Mouse (Mus musculus): Measurements from ENCODE around the gene Ryr2.
"Not testable (repeated sequence)": the region's sequence is repeated elsewhere in the genome, so short reads cannot be mapped to it uniquely, and the experiment has no call there.

Ryr2 gene

DNA sequence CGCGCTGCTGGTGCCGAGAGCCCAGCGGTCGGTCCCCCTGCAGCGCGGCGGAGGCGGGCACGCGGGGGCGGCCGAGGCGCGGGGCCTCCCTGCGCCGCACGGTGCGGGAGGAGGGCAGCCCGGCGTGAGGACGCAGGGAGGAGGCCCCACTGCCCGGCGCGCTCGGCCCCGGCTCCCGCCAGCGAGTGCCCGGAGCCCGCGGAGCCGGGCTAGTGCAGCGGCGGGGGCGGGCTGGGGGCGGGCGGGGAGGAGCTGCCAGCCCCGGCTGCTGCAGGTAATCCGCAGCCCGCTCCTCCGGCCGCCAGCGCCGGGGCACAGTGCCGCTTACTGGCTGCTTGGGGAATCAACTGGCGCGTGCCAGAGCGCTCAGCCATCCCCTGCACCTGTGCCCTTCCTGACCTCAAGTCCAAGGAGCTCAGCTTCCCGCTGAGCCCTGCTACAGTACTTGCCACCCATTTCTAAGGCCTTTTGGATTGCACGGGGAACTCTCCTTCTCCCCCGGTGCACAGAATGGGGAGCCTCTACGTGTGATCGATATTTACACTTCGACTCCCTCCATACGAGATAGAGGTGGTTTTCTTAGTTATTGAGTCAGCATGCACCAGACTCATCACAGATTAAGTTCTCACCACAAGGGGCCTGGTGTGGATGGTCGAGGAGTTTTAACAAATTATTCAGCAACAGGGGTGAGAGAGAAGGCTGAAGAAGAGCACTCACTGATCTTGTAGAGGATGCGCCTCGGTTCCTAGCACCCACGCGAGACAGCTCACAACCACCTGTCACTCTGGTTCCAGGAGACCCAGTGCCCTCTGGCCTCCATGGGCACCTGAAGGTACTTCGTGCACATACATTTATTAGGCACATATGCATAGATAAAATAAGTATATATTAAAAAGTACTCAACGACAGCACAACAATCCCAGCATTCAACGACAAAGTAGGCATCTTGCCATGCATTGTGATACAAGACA lies at the start of gene Ryr2:
Ryr2 (minus strand) TSS at position 284 of the 971 bp plus-strand sequence.
- DNase-seq (ENCODE audit: low spot score), result peak; percentile 79

DNA sequence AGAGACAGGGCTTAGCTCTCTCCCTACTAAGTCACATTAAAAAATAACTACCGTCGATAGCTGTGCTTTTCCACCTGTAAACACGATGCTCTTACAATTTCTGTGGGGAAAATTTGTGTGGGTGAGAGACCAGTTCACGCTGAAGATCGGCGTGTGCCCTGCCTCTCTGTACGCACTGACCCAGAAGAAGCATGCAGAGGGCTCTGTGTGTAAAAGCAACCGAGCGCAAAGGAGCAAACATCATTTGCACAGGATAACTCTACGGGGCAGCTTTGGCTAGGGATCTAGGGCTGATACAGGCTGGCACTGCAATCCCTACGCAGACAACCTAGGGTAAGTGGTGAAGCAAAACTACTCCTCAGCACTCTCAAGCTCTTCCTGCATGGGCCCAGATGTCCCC lies 47.2 kb upstream of the Ryr2 start:
- DNase-seq (ENCODE audit: low spot score), result no peak

GRCm38 (mm10) chr13:12146918-12147507 lies 40.3 kb upstream of the Ryr2 start:
- no peak for DNase-seq (ENCODE audit: low spot score)

DNA sequence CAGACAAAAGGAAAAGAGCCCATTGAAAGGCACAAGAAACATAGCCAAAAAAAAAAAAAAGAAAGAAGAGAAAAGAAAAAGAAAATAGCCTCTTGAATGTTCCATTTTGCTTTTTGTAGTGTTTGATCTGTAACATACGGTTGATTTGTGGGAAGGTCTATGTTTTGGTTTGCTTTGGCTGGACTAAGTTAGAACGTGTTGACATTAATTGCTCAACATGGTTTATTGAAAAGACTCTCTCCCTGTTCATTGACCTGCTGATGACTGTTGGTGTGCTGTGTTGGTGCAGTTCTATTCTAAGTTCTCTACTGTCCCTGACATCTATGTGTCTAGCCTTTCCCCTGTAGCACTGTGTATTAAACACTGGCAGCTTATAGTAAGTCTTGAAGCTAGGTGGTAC lies 39.7 kb upstream of the Ryr2 start:
- no peak for DNase-seq (ENCODE audit: low spot score)

- no peak for DNase-seq (ENCODE audit: low spot score)
Measured at GRCm38 (mm10) chr13:12143347-12143746, 36.6 kb upstream of the Ryr2 start.

- not testable (repeated sequence) for DNase-seq (ENCODE audit: low spot score)
Measured at GRCm38 (mm10) chr13:12136461-12136860, 29.7 kb upstream of the Ryr2 start.

- DNase-seq (ENCODE audit: low spot score), result peak; percentile 17
Measured at GRCm38 (mm10) chr13:12133549-12133948, 26.8 kb upstream of the Ryr2 start.

- DNase-seq (ENCODE audit: low spot score), result no peak
Measured at GRCm38 (mm10) chr13:12132160-12132710, 25.5 kb upstream of the Ryr2 start.

- no peak for DNase-seq (ENCODE audit: low spot score)
Measured at GRCm38 (mm10) chr13:12129121-12129520, 22.4 kb upstream of the Ryr2 start.

GRCm38 (mm10) chr13:12126099-12126498 lies 19.4 kb upstream of the Ryr2 start:
- no peak for DNase-seq (ENCODE audit: low spot score)

GRCm38 (mm10) chr13:12124940-12125540 lies 18.3 kb upstream of the Ryr2 start:
- no peak for DNase-seq (ENCODE audit: low spot score)

DNA sequence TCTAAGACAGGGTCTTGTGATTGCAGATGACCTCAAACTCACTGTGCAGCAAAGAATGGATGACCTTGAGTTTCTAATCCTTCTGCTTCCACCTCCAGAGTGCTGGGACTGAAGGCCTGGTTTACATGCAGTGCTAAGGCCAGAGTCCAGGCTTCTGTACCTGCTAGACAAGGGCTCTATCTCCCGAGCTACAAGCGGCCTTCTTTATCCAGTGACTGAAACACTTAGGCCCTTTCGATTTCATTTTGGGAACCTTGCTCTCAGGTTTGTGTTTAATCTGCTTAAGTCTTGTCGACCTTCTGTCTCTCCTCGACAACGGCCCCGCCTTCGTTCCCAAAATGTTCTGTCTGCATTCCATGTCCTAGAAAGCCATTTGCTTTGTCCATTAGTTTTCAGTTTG lies 8.8 kb upstream of the Ryr2 start:
- DNase-seq (ENCODE audit: low spot score), result no peak

GRCm38 (mm10) chr13:12114816-12115215 lies 8.1 kb upstream of the Ryr2 start:
- DNase-seq (ENCODE audit: low spot score), result no peak

- DNase-seq (ENCODE audit: low spot score), result no peak
Measured at GRCm38 (mm10) chr13:12108955-12109354, 2.2 kb upstream of the Ryr2 start.

DNA sequence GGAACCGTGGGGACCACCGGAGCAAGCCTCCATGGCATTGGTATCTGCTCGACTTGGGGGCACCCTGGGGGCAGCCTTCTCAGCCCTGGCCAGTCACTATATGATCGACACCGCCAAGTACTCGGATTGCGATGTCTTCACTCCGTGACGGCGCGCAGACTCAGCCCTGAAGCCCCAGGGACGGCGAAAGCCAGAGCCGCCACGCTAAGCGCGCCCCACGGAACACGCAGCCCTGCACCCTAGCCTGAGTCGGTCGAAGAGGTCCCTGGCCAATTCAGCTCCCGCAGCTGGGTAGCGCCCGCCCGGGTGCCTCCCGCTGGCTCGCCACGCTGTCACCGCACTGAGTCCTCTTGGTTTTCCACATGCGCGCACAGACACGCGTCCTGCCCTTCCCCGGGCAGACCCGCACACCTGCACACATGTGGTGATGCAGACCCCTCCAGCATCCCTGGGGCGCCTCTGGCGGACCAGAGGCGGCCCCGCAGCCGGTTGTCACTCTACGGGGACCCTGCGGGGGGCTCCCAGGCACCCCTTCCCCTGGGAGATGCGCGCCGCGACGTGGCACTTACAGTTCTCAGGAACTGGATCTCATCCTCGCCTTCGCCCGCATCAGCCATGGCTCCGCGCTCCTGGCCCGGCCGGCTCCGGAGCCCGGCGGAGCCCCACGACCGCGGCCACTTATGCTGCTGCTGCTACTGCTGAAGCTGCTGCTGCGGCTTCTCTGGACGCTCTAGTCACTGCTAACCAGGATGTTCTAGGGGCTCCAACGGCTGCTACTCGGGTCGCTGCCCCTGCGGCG lies 716 bp downstream of the Ryr2 start:
- DNase-seq (ENCODE audit: low spot score), result peak; percentile 48

DNA sequence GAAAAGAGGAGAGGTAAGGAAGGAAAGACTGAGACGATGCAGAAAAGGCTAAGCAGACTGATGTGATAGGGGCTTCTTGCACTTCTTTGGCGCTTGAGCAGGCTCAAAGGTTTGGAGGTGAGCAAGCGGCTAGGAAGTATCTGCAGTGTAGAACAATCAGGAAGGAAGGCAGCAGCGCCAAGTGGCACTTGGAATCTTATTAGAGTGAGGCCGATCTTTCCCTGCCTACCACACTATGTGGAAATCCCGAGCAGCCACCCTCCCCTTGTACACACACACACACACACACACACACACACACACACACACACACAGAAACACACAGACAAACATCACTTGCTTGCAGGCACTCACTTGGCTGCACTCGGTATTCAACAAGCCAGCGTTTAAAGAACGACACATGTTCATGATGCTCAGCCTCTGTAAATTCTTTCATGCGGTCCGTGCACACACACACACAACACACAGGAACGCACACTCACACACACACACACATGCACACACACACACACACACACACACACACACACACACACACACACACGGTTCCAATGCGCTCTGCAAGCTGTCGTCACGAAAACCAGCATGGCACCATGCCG lies 1.4 kb downstream of the Ryr2 start:
- peak; percentile 14 for DNase-seq (ENCODE audit: low spot score)

DNA sequence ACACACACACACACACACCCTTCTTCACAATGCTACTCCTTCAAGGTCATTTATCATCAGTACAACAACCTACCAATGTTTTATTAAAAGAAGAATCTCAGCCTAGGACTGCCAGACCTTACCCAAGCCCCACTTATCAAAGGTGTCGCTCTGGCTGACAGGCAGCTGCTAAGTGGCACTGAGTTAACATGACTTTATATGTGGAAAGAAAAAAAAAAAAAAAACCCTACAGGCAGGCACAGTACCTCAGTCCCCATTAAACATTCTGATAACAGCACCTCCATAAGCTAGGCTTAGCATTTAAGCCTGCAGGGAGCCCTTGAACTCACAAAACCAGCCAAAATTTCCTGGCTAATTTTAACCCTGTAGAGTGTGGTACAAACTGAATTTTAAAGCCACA lies 2.4 kb downstream of the Ryr2 start:
- DNase-seq (ENCODE audit: low spot score), result no peak

- no peak for DNase-seq (ENCODE audit: low spot score)
Measured at GRCm38 (mm10) chr13:12103017-12103416, 3.7 kb downstream of the Ryr2 start.

- DNase-seq (ENCODE audit: low spot score), result no peak
Measured at GRCm38 (mm10) chr13:12099446-12099845, 7.3 kb downstream of the Ryr2 start.

DNA sequence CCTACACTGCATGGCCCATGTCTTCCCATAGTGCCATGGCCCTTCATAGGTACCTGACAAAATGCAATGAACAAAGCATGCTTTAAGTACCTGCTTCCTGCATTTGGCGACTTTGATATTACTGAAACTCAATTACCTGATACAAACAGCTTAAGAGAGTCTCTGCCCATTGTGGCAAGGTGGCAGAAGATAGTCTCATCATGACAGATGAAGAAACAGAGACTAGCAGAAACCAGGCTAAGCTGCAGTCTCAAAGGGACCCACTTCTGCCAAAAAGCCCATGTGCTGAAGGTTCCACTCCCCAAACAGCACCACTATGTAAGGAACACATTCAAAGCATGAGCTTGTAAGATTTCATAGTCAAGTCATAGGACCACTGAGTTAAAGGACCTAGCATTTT lies 7.8 kb downstream of the Ryr2 start:
- no peak for DNase-seq (ENCODE audit: low spot score)

DNA sequence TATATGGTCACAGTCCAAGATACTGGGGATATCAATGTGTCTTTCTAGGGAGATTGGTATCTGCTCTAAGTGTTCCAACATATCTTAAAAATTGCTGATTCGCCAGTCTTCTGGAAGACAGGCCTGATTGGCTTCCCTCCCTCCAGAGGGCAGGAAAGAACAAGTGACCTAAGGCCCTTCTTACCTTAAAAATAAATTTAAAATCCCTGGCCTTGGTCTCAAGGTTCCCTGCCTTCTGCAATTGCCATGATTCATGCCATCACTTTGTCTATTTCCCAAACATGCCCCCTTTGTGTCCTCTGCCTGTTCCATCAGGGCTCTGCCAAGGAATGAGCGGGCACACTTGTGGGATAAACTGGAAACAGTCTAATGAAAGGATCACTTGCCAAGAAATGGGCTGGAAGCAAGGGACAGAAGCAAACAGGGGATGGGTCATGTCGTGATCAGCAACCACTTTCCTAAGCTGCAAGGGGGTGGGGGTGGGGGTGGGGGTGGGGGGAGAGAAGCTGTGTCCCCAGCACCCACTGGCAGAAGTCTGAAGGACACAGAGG lies 10.3 kb downstream of the Ryr2 start:
- no peak for DNase-seq (ENCODE audit: low spot score)
